ENCODE assay signal across 14 mouse cellular contexts in genomic region chr16:90165435-90165834, GRCm38 (mm10).
"Had no signal": no experiment of that assay in that cellular context is flagged by ENCODE, and none has a peak within 500 bp of the region (broad histone marks: within the 10 kb centered on the region; RNA-seq: fewer than 3 reads in every experiment).

No protein-coding gene starts in this region.

- H3K27ac ChIP-seq: liver, embryonic 14.5 days; neural tube, embryonic 12.5 days; stomach, embryonic 15.5 days; stomach, postnatal 0 days had no signal

- DNase-seq: lung, adult 18-20 months; lung, embryonic 14.5 days; lung, postnatal 10 days; lung, postnatal 4 days; midbrain, embryonic 14.5 days; right cerebral cortex, postnatal 14 days; thymus, adult 18-20 months; thymus, postnatal 14 days; thymus, postnatal 36 days had no signal

- H3K9ac ChIP-seq: liver, embryonic 14.5 days; lung, embryonic 14.5 days; neural tube, embryonic 12.5 days; stomach, embryonic 15.5 days had no signal

- H3K36me3 ChIP-seq: neural tube, embryonic 12.5 days; stomach, embryonic 15.5 days had no signal

- H3K4me2 ChIP-seq: lung, embryonic 14.5 days; midbrain, embryonic 11.5 days; neural tube, embryonic 12.5 days; stomach, embryonic 15.5 days had no signal

- H3K4me1 ChIP-seq: neural tube, embryonic 12.5 days; stomach, embryonic 15.5 days had no signal

- H3K27me3 ChIP-seq: neural tube, embryonic 12.5 days; stomach, embryonic 15.5 days had no signal

- H3K9me3 ChIP-seq: neural tube, embryonic 12.5 days; stomach, embryonic 15.5 days had no signal

- H3K4me3 ChIP-seq: neural tube, embryonic 12.5 days; stomach, embryonic 15.5 days had no signal
